Mouse (Mus musculus): ENCODE data around the gene Gm2163.
"Not testable (repeated sequence)": the region's sequence is repeated elsewhere in the genome, so short reads cannot be mapped to it uniquely, and the experiment has no call there.

- not testable (repeated sequence) for TF ChIP-seq CTCF, POLR2A (IDR thresholded peaks at IDR 0.05; ENCODE audit: extremely low read depth, insufficient read depth, low read length)
These were observed 162.9 kb downstream of the Gm2163 start, which contains the start of gene Gm2564 for GRCm38 (mm10) chr4:42629419-42629818.

All from cortical plate, adult 2 months (tissue).